Mouse (Mus musculus): Measurements from ENCODE around the gene Slamf9. TPM values are rescaled to one million over a fixed set of nuclear protein-coding genes. Genes with fewer than 3 reads are reported as not detected.
A peak's percentile ranks its signal among the peaks of the same experiment; 100 is the strongest.

The Slamf9 gene
- polyA plus RNA-seq, 1 experiment = 13.1 TPM

DNA sequence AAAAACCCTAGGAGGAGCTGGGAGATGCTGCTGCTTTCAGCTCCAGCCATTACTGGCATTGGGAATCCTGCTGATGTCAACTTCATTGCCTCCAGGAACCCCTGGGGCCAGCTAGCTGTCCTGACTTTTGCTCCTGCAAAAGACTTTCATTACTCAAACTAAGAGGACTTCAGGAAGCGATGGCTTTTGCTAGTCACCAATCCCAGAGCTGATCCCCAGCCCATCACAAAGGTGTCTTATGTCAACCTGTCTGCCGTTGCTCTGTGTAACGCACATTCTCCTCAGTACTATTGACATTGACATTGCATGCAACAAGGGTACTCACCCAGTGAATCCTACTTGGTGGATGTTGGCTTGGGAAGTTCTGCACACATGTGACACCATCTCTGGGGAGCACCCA is 962 bp upstream of the Slamf9 start:
- Histone ChIP-seq H3K36me3 (ENCODE audit: control insufficient read depth, insufficient read depth, low read length) (no peaks in the 10 kb centered on the region), H3K4me1 (ENCODE audit: control insufficient read depth, insufficient read depth, low read length) (no peaks in the 10 kb centered on the region), H3K27me3 (ENCODE audit: control insufficient read depth, insufficient read depth, low read length) (no peaks in the 10 kb centered on the region), H3K27ac (ENCODE audit: control insufficient read depth, insufficient read depth, low read depth, low read length) (no peak overlapping the region), H3K4me3 (ENCODE audit: control insufficient read depth, low read depth, low read length) (no peak overlapping the region)
- no peak for TF ChIP-seq CTCF (IDR thresholded peaks at IDR 0.05; ENCODE audit: control insufficient read depth, insufficient read depth, insufficient replicate concordance, low read depth, low read length)
- TF ChIP-seq POLR2A (IDR thresholded peaks at IDR 0.05; ENCODE audit: control insufficient read depth, low read depth, low read length) = no peak

DNA sequence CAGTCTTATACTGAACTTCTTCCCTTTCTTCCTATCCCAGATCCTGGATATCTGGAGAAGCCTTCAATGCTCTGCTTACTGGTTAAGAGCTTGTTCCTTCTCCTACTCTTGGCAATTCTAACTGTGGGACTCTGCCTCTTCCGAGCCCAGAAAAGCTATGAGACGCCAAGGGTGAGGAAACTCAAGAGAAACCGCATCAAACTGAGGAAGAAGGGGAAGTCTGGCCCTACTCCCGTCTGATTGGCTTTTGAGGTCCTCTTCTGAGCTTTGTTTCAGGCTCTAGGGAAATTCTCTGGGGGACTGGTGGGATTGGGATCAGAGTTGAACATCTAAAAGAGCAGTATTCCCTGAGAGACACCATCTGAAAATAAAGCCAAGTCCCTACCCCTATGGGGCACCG is 2.9 kb downstream of the Slamf9 start:
- TF ChIP-seq POLR2A (IDR thresholded peaks at IDR 0.05; ENCODE audit: control insufficient read depth, low read depth, low read length) = no peak
- no peak for TF ChIP-seq CTCF (IDR thresholded peaks at IDR 0.05; ENCODE audit: control insufficient read depth, insufficient read depth, insufficient replicate concordance, low read depth, low read length)
- no peak overlapping the region for H3K27ac ChIP-seq (ENCODE audit: control insufficient read depth, insufficient read depth, low read depth, low read length)
- no peaks in the 10 kb centered on the region for H3K36me3 ChIP-seq (ENCODE audit: control insufficient read depth, insufficient read depth, low read length)
- peaks cover 6% of the 10 kb centered on the region for H3K4me1 ChIP-seq (ENCODE audit: control insufficient read depth, insufficient read depth, low read length)
- H3K27me3 ChIP-seq (ENCODE audit: control insufficient read depth, insufficient read depth, low read length) = peaks cover 2% of the 10 kb centered on the region
- H3K4me3 ChIP-seq (ENCODE audit: control insufficient read depth, low read depth, low read length) = no peak overlapping the region

DNA sequence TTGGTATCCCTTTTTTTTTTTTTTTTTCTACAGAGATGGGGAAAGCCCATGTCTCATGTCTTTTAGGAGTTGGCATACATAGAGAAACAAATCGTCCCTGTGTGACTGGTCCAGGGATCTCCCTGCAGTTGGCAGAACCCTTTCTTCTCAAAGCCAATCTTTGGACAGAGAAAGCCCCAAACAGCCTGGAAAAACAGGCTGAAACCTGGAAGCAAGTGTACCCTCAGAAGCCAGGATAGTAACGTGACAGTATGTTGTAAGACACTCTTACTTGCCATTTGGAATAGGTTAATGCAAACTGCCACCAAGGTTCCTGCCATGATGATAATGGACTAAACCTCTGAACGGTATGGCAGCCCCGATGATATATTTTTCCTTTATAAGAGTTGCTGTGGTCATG is 5.2 kb downstream of the Slamf9 start:
- Histone ChIP-seq H3K4me1 (ENCODE audit: control insufficient read depth, insufficient read depth, low read length) (peaks cover 6% of the 10 kb centered on the region), H3K27ac (ENCODE audit: control insufficient read depth, insufficient read depth, low read depth, low read length) (no peak overlapping the region), H3K36me3 (ENCODE audit: control insufficient read depth, insufficient read depth, low read length) (no peaks in the 10 kb centered on the region), H3K27me3 (ENCODE audit: control insufficient read depth, insufficient read depth, low read length) (peaks cover 2% of the 10 kb centered on the region), H3K4me3 (ENCODE audit: control insufficient read depth, low read depth, low read length) (peak overlapping the region; percentile 55; the same call in 1 of the 2 replicates)
- TF ChIP-seq CTCF (IDR thresholded peaks at IDR 0.05; ENCODE audit: control insufficient read depth, insufficient read depth, insufficient replicate concordance, low read depth, low read length) (no peak), POLR2A (IDR thresholded peaks at IDR 0.05; ENCODE audit: control insufficient read depth, low read depth, low read length) (no peak)

DNA sequence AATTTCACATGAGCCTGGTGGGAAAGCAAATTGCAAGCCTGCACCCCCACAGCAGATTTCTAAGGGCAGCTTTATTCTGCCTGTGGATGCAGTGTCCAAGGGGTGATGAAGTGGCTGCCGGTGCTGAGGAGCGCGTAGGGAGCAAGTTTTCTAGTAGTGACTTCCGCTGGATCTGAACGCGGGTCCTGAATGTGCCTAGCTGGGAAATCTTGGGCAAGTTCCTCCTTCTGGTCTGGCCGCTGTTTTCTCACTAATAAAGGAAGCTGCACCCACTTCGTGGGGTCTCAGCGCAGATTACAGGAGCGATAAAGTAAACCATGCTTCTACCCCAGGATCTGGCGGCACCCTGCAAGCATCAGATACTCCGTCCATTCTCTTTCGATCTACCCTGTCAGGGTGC is 6.0 kb downstream of the Slamf9 start:
- peaks cover 6% of the 10 kb centered on the region for H3K4me1 ChIP-seq (ENCODE audit: control insufficient read depth, insufficient read depth, low read length)
- peaks cover 2% of the 10 kb centered on the region for H3K27me3 ChIP-seq (ENCODE audit: control insufficient read depth, insufficient read depth, low read length)
- no peak overlapping the region for H3K27ac ChIP-seq (ENCODE audit: control insufficient read depth, insufficient read depth, low read depth, low read length)
- TF ChIP-seq POLR2A (IDR thresholded peaks at IDR 0.05; ENCODE audit: control insufficient read depth, low read depth, low read length) (no peak), CTCF (IDR thresholded peaks at IDR 0.05; ENCODE audit: control insufficient read depth, insufficient read depth, insufficient replicate concordance, low read depth, low read length) (no peak)
- H3K4me3 ChIP-seq (ENCODE audit: control insufficient read depth, low read depth, low read length) = peak overlapping the region; percentile 55
- no peaks in the 10 kb centered on the region for H3K36me3 ChIP-seq (ENCODE audit: control insufficient read depth, insufficient read depth, low read length)

DNA sequence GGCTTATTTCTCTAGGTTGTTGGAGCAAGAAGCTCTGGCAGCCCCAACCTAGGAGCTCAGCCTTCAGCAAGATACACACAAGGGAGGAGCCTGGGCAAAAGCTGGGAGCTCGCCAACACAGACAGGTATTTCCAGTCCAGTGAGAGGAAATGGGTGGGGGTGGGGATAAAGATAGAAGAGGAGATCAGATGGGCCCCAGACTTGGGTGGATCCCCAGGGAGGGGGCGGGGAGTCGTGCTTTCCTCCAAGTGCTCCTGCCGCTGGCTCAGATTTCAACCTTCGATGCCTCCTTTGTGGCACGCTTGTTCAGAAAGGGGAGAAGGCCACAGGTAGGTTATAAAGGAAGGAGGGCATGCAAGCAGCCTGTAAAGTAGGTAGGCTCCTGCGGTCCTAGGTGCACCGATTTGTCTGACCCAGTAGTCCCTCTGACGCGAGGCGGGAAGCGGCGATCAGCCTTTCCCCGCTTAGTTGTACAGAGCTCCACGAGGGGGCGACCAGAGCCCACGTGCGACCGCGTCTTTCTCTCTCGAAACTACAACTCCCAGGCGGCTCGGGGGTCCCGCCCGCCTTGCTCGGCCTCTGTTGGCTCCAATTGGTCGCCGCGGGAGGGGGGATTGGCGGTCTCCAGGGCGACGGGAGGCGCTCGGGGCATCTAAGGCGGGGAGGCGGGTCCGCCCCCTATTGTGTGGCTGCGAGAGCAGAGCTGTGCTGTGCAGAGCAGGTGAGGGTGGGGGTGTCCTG is 6.6 kb downstream of the Slamf9 start, which contains the start of gene Igsf9:
Igsf9 (plus strand) TSS at position 249 of the 741 bp plus-strand sequence.
- Histone ChIP-seq H3K27me3 (ENCODE audit: control insufficient read depth, insufficient read depth, low read length) (peaks cover 2% of the 10 kb centered on the region), H3K27ac (ENCODE audit: control insufficient read depth, insufficient read depth, low read depth, low read length) (no peak within 1 kb of the TSS), H3K4me1 (ENCODE audit: control insufficient read depth, insufficient read depth, low read length) (peaks cover 6% of the 10 kb centered on the region)

GRCm38 (mm10) chr1:172482518-172483360 is 7.6 kb downstream of the Slamf9 start:
- H3K36me3 ChIP-seq (ENCODE audit: control insufficient read depth, insufficient read depth, low read length) = no peaks in the 10 kb centered on the region
- peak overlapping the region; percentile 76 for H3K4me3 ChIP-seq (ENCODE audit: control insufficient read depth, low read depth, low read length)
- TF ChIP-seq CTCF (IDR thresholded peaks at IDR 0.05; ENCODE audit: control insufficient read depth, insufficient read depth, insufficient replicate concordance, low read depth, low read length) = no peak
- TF ChIP-seq POLR2A (IDR thresholded peaks at IDR 0.05; ENCODE audit: control insufficient read depth, low read depth, low read length) = no peak
- H3K4me1 ChIP-seq (ENCODE audit: control insufficient read depth, insufficient read depth, low read length) = peaks cover 6% of the 10 kb centered on the region
- no peak overlapping the region for H3K27ac ChIP-seq (ENCODE audit: control insufficient read depth, insufficient read depth, low read depth, low read length)
- H3K27me3 ChIP-seq (ENCODE audit: control insufficient read depth, insufficient read depth, low read length) = peaks cover 2% of the 10 kb centered on the region

More for the DNA sequence above, 6.6 kb downstream of the Slamf9 start, which contains the start of gene Igsf9:
- Histone ChIP-seq H3K4me3 (ENCODE audit: control insufficient read depth, low read depth, low read length) (peak within 1 kb of the TSS; percentile 76), H3K36me3 (ENCODE audit: control insufficient read depth, insufficient read depth, low read length) (no peaks in the 10 kb centered on the region)
- TF ChIP-seq CTCF (IDR thresholded peaks at IDR 0.05; ENCODE audit: control insufficient read depth, insufficient read depth, insufficient replicate concordance, low read depth, low read length) = no peak
- TF ChIP-seq POLR2A (IDR thresholded peaks at IDR 0.05; ENCODE audit: control insufficient read depth, low read depth, low read length) = no peak

DNA sequence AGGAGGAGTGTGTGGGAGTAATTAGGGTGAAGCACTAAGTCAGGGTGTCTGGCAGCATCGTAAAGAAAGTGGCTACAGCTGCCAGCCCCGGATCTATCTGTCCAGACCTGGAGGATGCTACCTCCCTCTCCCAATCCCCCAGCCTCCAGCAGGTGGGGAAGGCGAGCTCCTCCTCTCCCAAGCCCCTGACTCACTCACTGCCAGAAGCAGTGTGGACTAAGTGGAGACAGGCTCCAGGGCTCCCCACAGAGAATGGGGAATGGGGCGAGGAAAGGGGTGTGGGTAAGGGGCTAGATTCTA is 8.2 kb downstream of the Slamf9 start:
- no peak overlapping the region for H3K27ac ChIP-seq (ENCODE audit: control insufficient read depth, insufficient read depth, low read depth, low read length)
- H3K4me1 ChIP-seq (ENCODE audit: control insufficient read depth, insufficient read depth, low read length) = peaks cover 6% of the 10 kb centered on the region
- H3K4me3 ChIP-seq (ENCODE audit: control insufficient read depth, low read depth, low read length) = peak overlapping the region; percentile 76
- no peaks in the 10 kb centered on the region for H3K36me3 ChIP-seq (ENCODE audit: control insufficient read depth, insufficient read depth, low read length)
- H3K27me3 ChIP-seq (ENCODE audit: control insufficient read depth, insufficient read depth, low read length) = peaks cover 2% of the 10 kb centered on the region
- TF ChIP-seq POLR2A (IDR thresholded peaks at IDR 0.05; ENCODE audit: control insufficient read depth, low read depth, low read length) (no peak), CTCF (IDR thresholded peaks at IDR 0.05; ENCODE audit: control insufficient read depth, insufficient read depth, insufficient replicate concordance, low read depth, low read length) (no peak)
